Mouse (Mus musculus) spleen, adult 2 months (tissue): ENCODE results near the gene Sigmar1.

Experiments
- CTCF ChIP-seq: fragments of 200-500 bp; IDR thresholded peaks from 2 replicates; pipeline ENCODE4 v1.5.1; 2011; ENCODE audit warnings: mild to moderate bottlenecking, inconsistent platforms; ENCODE audit not compliant: insufficient read depth, insufficient read length, insufficient replicate concordance; ENCODE audit errors: extremely low read depth
- POLR2A ChIP-seq: fragments of 200-500 bp; IDR thresholded peaks from 2 replicates; pipeline ENCODE4 v1.6.1; 2011; ENCODE audit warnings: low read depth, low read length, inconsistent platforms

DNA sequence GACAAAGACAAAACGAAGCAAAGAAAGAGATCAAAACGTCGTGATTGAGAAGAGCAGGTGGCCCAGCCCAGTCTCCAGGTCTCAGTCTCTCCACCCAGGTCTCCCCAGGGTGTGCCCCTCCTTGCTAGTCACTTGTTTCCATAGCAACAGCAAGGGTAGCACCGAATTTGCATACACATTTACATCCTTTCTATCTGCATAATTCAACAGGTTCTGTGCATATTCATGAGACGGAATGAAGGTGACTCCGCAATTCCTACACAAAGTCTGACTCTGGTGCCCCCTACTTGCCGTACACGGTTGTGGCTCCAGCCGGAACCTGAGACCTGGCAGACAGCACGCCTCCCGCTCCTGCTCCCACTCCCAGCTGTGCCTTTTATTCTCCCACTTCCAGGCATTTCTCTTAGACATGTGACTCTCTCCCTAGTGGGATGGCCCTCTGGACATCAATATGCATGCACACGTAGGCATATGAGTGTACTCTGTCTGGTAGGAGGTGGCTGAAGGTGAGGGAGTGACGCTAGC, 48.9 kb downstream of the Sigmar1 start:
- peak; percentile 48; the same call in 1 of the 2 replicates for TF ChIP-seq CTCF
- no peak for TF ChIP-seq POLR2A
